Comparison of ENCODE assay signal across 7 mouse cellular contexts in genomic region chr2:152636246-152637005, GRCm38 (mm10). TPM values are rescaled to one million over a fixed set of nuclear protein-coding genes. Genes with fewer than 3 reads are reported as not detected.
DNase-seq lines count a peak whose midpoint lies in the region; ATAC-seq lines count a peak whose summit lies in the region.

No protein-coding gene starts in this region.

- peak overlapping the region; percentile 29 for H3K4me2 ChIP-seq in heart, embryonic 12.5 days

- H3K9me3 ChIP-seq in heart, embryonic 12.5 days (replicated peaks), result no peaks in the 10 kb centered on the region
- no peaks in the 10 kb centered on the region for H3K9me3 ChIP-seq in forebrain, embryonic 10.5 days

- no peak overlapping the region for H3K4me3 ChIP-seq in heart, embryonic 12.5 days
- H3K4me3 ChIP-seq in forebrain, embryonic 10.5 days, result no peak overlapping the region

- peaks cover 70% of the 10 kb centered on the region for H3K4me1 ChIP-seq in heart, embryonic 12.5 days (replicated peaks)
- peaks cover 23% of the 10 kb centered on the region for H3K4me1 ChIP-seq in forebrain, embryonic 10.5 days

- 0 out of 2 replicates have a peak, but pooled peaks cover 4% of the 10 kb centered on the region for H3K27me3 ChIP-seq in heart, embryonic 12.5 days (replicated peaks)
- peaks cover 33% of the 10 kb centered on the region for H3K27me3 ChIP-seq in forebrain, embryonic 10.5 days (ENCODE audit: poor library complexity, severe bottlenecking)

- ATAC-seq in heart, embryonic 12.5 days (ENCODE audit: insufficient number of reproducible peaks, low FRiP score), result peak; percentile 81
- no peak for ATAC-seq in erythroblast, adult 5-6 weeks (replicated peaks; ENCODE audit: low FRiP score, poor library complexity, severe bottlenecking)

- peak; percentile 72 for DNase-seq in gastrocnemius, adult 18-20 months (ENCODE audit: low spot score)
- peak; percentile 81 to 87 for DNase-seq in kidney, postnatal 36 days
- DNase-seq in ovary, postnatal 14 days (ENCODE audit: low spot score), result peak; percentile 62
- DNase-seq in forebrain, embryonic 10.5 days (ENCODE audit: extremely low spot score, low spot score), result no peak
- no peak for DNase-seq in embryo, embryonic 10.5 days (ENCODE audit: low spot score)

- no peak overlapping the region for H3K9ac ChIP-seq in heart, embryonic 12.5 days

- peak overlapping the region; percentile 90 for H3K27ac ChIP-seq in heart, embryonic 12.5 days (ENCODE audit: poor library complexity, severe bottlenecking)
- no peak overlapping the region for H3K27ac ChIP-seq in forebrain, embryonic 10.5 days

- H3K36me3 ChIP-seq in heart, embryonic 12.5 days, result no peaks in the 10 kb centered on the region
- no peaks in the 10 kb centered on the region for H3K36me3 ChIP-seq in forebrain, embryonic 10.5 days (replicated peaks)

- WGBS in heart, embryonic 12.5 days, result 46% methylated on average over 23 of the region's 23 CpGs
- WGBS in forebrain, embryonic 10.5 days, result 80% methylated on average over 23 of the region's 23 CpGs

RNA-seq across cellular contexts. Expression of gene Rem1, which starts 9.7 kb away (rescaled TPM):
- 1 to 10 TPM; 1.6 to 3.3 TPM for total RNA-seq in gastrocnemius, adult 18-20 months (2021)
- 9.5 and 10.1 TPM in 2 replicates for polyA plus RNA-seq in heart, embryonic 12.5 days (2016; fragmentation: Nextera tagmentation; extraction: Ambion mirVana)
- polyA plus RNA-seq in forebrain, embryonic 10.5 days (2016; fragmentation: Nextera tagmentation; extraction: Ambion mirVana), result 0.16 and 0.18 TPM in 2 replicates
- 0.77 TPM in 1 of 2 replicates, not detected in the other for total RNA-seq in erythroblast, adult 5-6 weeks (2015; ENCODE audit: low replicate concordance)
- 0.60 TPM in 1 of 2 replicates, not detected in the other for total RNA-seq in erythroblast, adult 5-6 weeks (2017; ENCODE audit: low replicate concordance)

RNA-seq across cellular contexts. Expression of gene Defb25, which starts 13.6 kb away (rescaled TPM):
- not detected for total RNA-seq in gastrocnemius, adult 18-20 months (2021)
- not detected in 2 replicates for polyA plus RNA-seq in heart, embryonic 12.5 days (2016; fragmentation: Nextera tagmentation; extraction: Ambion mirVana)
- not detected in 2 replicates for polyA plus RNA-seq in forebrain, embryonic 10.5 days (2016; fragmentation: Nextera tagmentation; extraction: Ambion mirVana)
- not detected in 2 replicates for total RNA-seq in erythroblast, adult 5-6 weeks (2015; ENCODE audit: low replicate concordance)
- total RNA-seq in erythroblast, adult 5-6 weeks (2017; ENCODE audit: low replicate concordance), result not detected in 2 replicates

RNA-seq across cellular contexts. Expression of gene Defb36, which starts 32.3 kb away (rescaled TPM):
- total RNA-seq in gastrocnemius, adult 18-20 months (2021), result not detected
- polyA plus RNA-seq in heart, embryonic 12.5 days (2016; fragmentation: Nextera tagmentation; extraction: Ambion mirVana), result not detected in 2 replicates
- polyA plus RNA-seq in forebrain, embryonic 10.5 days (2016; fragmentation: Nextera tagmentation; extraction: Ambion mirVana), result not detected in 2 replicates
- total RNA-seq in erythroblast, adult 5-6 weeks (2015; ENCODE audit: low replicate concordance), result not detected in 2 replicates
- not detected in 2 replicates for total RNA-seq in erythroblast, adult 5-6 weeks (2017; ENCODE audit: low replicate concordance)

RNA-seq across cellular contexts. Expression of gene H13, which starts 32.8 kb away (rescaled TPM):
- 10 to 100 TPM; 29.5 to 30.8 TPM for total RNA-seq in gastrocnemius, adult 18-20 months (2021)
- polyA plus RNA-seq in heart, embryonic 12.5 days (2016; fragmentation: Nextera tagmentation; extraction: Ambion mirVana), result 87.5 and 91.9 TPM in 2 replicates
- polyA plus RNA-seq in forebrain, embryonic 10.5 days (2016; fragmentation: Nextera tagmentation; extraction: Ambion mirVana), result 90.7 and 93.2 TPM in 2 replicates
- total RNA-seq in erythroblast, adult 5-6 weeks (2015; ENCODE audit: low replicate concordance), result 32.9 and 37.4 TPM in 2 replicates
- 13.8 and 20.8 TPM in 2 replicates for total RNA-seq in erythroblast, adult 5-6 weeks (2017; ENCODE audit: low replicate concordance)

RNA-seq across cellular contexts. Expression of gene Defb45, which starts 37.2 kb away (rescaled TPM):
- not detected for total RNA-seq in gastrocnemius, adult 18-20 months (2021)
- not detected in 2 replicates for polyA plus RNA-seq in heart, embryonic 12.5 days (2016; fragmentation: Nextera tagmentation; extraction: Ambion mirVana)
- not detected in 2 replicates for polyA plus RNA-seq in forebrain, embryonic 10.5 days (2016; fragmentation: Nextera tagmentation; extraction: Ambion mirVana)
- not detected in 2 replicates for total RNA-seq in erythroblast, adult 5-6 weeks (2015; ENCODE audit: low replicate concordance)
- total RNA-seq in erythroblast, adult 5-6 weeks (2017; ENCODE audit: low replicate concordance), result not detected in 2 replicates

Comparison
In these comparisons a context has a peak if more than half of its experiments do, and no peak if none do; other contexts are left out.
1. DNase-seq: peak in gastrocnemius, adult 18-20 months (single experiment), kidney, postnatal 36 days (2 of 2) and ovary, postnatal 14 days (single experiment); none in forebrain, embryonic 10.5 days (single experiment) and embryo, embryonic 10.5 days (single experiment).